Mouse (Mus musculus) hindbrain, embryonic 15.5 days (tissue): ENCODE results near the gene Cnksr1. TPM values are rescaled to one million over a fixed set of nuclear protein-coding genes. Genes with fewer than 3 reads are reported as not detected.

Experiments
- ATAC-seq: fragments of 200-750 bp; cut with Nextera tagmentation; 2 replicates; pipeline ENCODE4 v1.8.0; 2017; ENCODE audit warnings: low read depth, moderate number of reproducible peaks, moderate TSS enrichment; ENCODE audit not compliant: low FRiP score
- H3K27ac ChIP-seq: fragments of 300-500 bp; sonication (generic); replicated peaks from 2 replicates; pipeline ENCODE4 v1.5.1; 2015; ENCODE audit warnings: mild to moderate bottlenecking, inconsistent platforms
- H3K27me3 ChIP-seq: fragments of 300-500 bp; sonication (generic); 2 replicates; pipeline ENCODE4 v1.6.1; 2015; ENCODE audit warnings: control low read depth, inconsistent platforms
- H3K36me3 ChIP-seq: fragments of 300-500 bp; sonication (generic); 2 replicates; pipeline ENCODE4 v1.6.1; 2015; ENCODE audit warnings: control low read depth, inconsistent platforms
- H3K4me1 ChIP-seq: fragments of 300-500 bp; sonication (generic); replicated peaks from 2 replicates; pipeline ENCODE4 v1.6.1; 2015; ENCODE audit warnings: control low read depth, inconsistent platforms
- H3K4me2 ChIP-seq: fragments of 300-500 bp; sonication (generic); 2 replicates; pipeline ENCODE4 v1.6.1; 2015; ENCODE audit warnings: moderate library complexity, mild to moderate bottlenecking, inconsistent platforms
- H3K4me3 ChIP-seq: fragments of 300-500 bp; sonication (generic); 2 replicates; pipeline ENCODE4 v1.5.1; 2015; ENCODE audit warnings: mild to moderate bottlenecking, inconsistent platforms
- H3K9ac ChIP-seq: fragments of 300-500 bp; sonication (generic); 2 replicates; pipeline ENCODE4 v1.6.1; 2015; ENCODE audit warnings: inconsistent platforms
- H3K9me3 ChIP-seq: fragments of 300-500 bp; sonication (generic); 2 replicates; pipeline ENCODE4 v1.6.1; 2016; ENCODE audit warnings: control low read depth, inconsistent platforms
- WGBS: fragments of 180-500 bp; shearing (Covaris S2); methylation state at CpG from one replicate; pipeline ENCODE4 v1.1.7; 2015; 5-methylcytosine and 5-hydroxymethylcytosine counted together
- polyA plus RNA-seq: library from polyadenylated mRNA; unstranded; fragments of >200 nt; fragmentation: Nextera tagmentation; extraction: Ambion mirVana; gene quantifications from 2 replicates; pipeline ENCODE4 v1.2.1, GENCODE M21; 2015

Cnksr1 gene
- polyA plus RNA-seq, 1 experiment from 2014 or later, result 0.30 TPM

DNA sequence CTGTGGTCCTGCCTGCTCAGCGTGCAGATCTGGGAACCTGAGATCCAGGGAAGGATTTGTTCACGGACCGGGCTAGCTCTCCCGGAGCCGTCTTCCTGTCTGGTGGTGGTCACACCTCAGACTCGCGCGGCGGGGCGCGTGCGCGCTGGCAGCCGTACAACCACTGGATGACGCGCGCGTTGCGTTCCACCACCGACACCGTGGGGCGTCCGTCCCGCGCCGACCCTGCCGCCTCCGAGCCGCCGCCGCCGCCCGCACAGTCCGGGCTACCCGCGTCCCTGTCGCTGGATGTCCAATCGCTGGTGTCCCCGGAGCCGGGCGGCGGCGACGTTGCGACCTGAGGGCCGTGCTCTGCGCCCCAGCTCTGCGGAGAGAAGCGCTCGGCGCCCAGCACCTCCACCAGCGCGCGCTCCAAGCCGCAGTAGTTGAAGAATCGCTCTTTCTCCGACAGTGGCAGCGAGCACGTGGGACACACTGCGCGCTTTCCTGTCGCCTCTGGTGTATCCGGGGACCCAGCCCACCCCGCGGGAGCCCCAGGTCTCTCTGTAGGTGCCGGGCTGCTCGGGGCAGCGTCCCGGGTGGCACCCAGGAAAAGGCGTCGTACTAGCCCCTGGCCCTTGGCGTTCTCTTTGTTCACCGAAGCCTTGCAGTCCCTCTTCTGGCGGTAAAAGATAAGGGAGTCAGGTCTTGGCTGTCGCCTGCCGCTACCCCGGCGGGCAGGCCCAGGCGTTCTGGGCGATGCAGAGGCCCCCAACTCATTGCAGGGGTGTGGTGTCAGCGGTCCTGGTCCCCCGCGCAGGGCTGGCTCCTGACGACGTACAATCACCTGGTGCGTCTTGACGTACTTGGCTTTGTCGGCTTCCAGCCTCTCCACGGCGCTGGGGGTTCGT lies 13.3 kb upstream of the Cnksr1 start:
- H3K4me1 ChIP-seq, result peaks cover 53% of the 10 kb centered on the region
- H3K27ac ChIP-seq, result peak overlapping the region; percentile 86
- H3K4me2 ChIP-seq, result peak overlapping the region; percentile 89
- H3K9me3 ChIP-seq, result no peaks in the 10 kb centered on the region
- peak overlapping the region; percentile 61 for H3K9ac ChIP-seq
- ATAC-seq, result peak; percentile 67
- H3K36me3 ChIP-seq, result no peaks in the 10 kb centered on the region
- under 1% methylated on average over 85 of the region's 91 CpGs for WGBS
- peak overlapping the region; percentile 56 for H3K4me3 ChIP-seq
- H3K27me3 ChIP-seq, result peaks cover 51% of the 10 kb centered on the region

DNA sequence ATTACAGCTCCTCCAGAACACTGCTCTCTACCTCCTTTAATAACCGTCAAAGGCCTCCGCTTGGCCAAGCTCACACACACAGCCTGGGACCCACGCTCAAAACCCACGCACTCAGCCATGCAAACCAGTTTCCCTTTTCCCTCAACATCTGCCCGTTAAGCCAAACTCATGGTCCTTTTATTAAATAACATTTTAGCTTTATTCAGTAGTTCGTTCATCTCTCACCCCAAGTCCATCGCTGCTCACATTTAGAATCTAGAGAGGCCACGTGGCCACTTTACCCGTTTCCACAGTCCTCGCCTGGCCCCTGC lies 12.7 kb upstream of the Cnksr1 start:
- H3K27ac ChIP-seq, result peak overlapping the region; percentile 86

DNA sequence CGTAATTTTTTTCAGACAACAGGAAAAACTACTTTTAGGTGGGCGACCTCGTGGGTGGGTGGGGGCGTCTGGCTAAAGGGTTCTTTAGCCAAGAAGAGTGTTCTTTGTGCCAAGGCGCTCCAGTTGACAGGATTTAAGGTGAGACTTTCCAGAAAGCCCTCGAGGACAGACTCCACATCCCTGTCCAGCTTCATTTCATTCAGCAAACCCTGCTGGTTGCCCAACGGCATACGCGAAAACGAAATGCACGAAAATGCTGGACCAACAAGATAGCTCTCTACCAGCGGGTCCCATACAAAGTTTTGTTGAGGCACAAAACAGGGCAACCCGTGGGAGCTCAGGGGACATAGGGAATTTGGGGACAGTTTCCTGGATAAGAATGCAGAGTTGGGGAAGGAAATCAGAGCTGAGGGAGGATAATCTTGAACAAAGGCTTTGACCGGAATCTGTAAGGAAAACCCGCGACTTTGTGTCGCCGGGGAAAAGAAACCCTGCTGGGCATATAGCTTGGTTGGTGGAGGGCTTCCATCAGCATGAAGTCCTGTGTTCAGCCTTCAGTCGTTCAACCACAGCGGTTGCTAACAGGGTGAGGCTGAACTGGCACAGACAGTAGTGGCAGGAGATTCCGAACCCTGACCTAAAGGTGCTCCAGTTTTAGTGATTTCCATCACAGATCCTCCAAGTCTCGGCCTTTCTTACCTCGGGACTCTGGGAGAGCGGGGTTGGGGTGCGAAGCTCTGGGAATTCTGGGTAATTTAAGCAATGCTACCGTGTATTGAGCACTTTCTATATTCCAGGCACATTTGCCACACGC lies 12.1 kb upstream of the Cnksr1 start:
- H3K9ac ChIP-seq, result peak overlapping the region; percentile 61
- H3K4me3 ChIP-seq, result peak overlapping the region; percentile 56
- no peaks in the 10 kb centered on the region for H3K36me3 ChIP-seq
- peaks cover 50% of the 10 kb centered on the region for H3K27me3 ChIP-seq
- 6% methylated on average over 27 of the region's 27 CpGs for WGBS
- H3K4me2 ChIP-seq, result peak overlapping the region; percentile 89
- no peak for ATAC-seq
- no peaks in the 10 kb centered on the region for H3K9me3 ChIP-seq
- peak overlapping the region; percentile 86 for H3K27ac ChIP-seq
- H3K4me1 ChIP-seq, result peaks cover 63% of the 10 kb centered on the region

More for the DNA sequence above, 12.7 kb upstream of the Cnksr1 start:
- whole genome bisulfite sequencing, result 5% methylated on average over 10 of the region's 10 CpGs
- Histone ChIP-seq H3K4me2 (peak overlapping the region; percentile 89), H3K4me1 (peaks cover 59% of the 10 kb centered on the region), H3K9me3 (no peaks in the 10 kb centered on the region), H3K4me3 (peak overlapping the region; percentile 56), H3K36me3 (no peaks in the 10 kb centered on the region), H3K9ac (peak overlapping the region; percentile 61), H3K27me3 (peaks cover 50% of the 10 kb centered on the region)
- no peak for ATAC-seq

DNA sequence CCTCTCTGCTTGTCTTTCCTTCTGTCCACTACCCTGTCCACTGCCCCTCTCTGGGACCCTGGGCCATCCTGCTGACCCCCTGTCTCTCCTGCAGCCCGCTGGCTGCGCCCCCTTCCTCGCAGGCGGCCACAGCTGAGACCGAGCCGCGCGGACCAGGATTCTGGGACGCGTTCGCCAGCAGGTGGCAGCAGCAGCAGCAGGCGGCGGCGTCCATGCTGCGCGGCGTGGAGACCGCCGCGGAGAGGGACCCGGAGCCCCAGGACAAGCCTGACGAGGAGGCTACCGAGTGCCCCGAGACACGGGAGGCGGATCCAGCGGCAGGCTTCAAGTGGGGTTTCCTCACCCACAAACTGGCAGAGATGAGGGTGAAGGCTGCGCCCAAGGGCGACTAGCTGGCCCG lies 11.5 kb upstream of the Cnksr1 start:
- H3K4me1 ChIP-seq, result peaks cover 68% of the 10 kb centered on the region
- no peak overlapping the region for H3K27ac ChIP-seq
- peak overlapping the region; percentile 56 for H3K4me3 ChIP-seq
- no peaks in the 10 kb centered on the region for H3K36me3 ChIP-seq
- peaks cover 45% of the 10 kb centered on the region for H3K27me3 ChIP-seq
- ATAC-seq, result peak; percentile 29; the same call in 1 of the 2 replicates
- peak overlapping the region; percentile 41 for H3K9ac ChIP-seq
- under 1% methylated on average over 30 of the region's 30 CpGs for WGBS
- H3K4me2 ChIP-seq, result peak overlapping the region; percentile 89
- H3K9me3 ChIP-seq, result no peaks in the 10 kb centered on the region

DNA sequence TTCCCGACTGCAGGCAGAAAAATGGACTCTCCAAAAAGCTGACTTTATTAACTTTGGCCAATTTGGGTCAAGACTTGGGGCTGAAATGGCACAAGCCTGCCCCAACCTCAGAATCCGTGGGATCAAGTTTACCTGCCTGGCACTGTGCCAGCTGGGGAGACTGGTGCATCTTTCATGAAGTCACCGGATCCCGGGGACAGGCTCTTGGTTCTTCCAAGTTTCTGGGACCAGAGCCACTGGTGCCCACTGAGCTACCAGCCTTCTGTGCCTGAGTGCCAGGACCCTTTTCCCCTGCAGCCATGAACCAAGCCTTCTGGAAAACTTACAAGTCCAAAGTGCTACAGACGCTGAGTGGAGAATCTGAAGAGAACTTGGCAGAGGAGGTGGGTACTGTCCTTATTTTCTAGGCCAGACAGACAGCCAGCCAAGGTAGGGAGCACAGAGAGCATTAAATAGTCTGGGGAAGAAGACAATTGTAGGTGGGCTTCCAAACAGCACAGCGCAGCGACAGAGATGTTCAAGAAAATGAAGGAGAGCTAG lies 8.6 kb upstream of the Cnksr1 start, which contains the start of gene Gm30191:
Gene Gm30191, plus strand, starts transcription at position 217 of the 540 bp plus-strand sequence.
- Histone ChIP-seq H3K27me3 (peaks cover 20% of the 10 kb centered on the region), H3K9ac (peak within 1 kb of the TSS; percentile 62; the same call in 1 of the 2 replicates), H3K36me3 (no peaks in the 10 kb centered on the region), H3K4me2 (peak within 1 kb of the TSS; percentile 75), H3K9me3 (no peaks in the 10 kb centered on the region), H3K4me3 (peak within 1 kb of the TSS; percentile 63), H3K4me1 (peaks cover 58% of the 10 kb centered on the region), H3K27ac (0 out of 2 replicates have a peak within 1 kb of the TSS, but pooled peaks have one; percentile 43)
- 75% methylated on average over 7 of the region's 7 CpGs for WGBS
- ATAC-seq, result no peak

DNA sequence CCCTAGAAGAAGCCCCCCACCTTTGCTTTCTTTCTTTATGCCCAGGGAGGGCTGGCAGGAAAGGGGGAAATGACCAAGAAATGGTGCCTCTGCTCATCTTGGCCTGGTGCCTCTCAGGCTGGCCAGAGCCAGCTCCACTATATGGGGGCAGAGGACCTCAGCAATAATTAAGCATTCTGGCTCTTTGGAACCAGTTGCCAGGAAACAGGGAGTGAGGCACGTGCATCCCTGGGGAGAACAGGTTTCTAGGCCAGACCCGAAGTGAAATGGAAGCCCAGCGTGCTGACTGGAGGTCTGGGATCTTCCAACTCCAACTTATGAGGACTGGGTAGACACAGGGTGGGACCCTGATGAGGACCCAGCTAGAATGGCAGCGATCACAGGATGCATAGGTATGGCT lies 8.1 kb upstream of the Cnksr1 start:
- 19% methylated on average over 4 of the region's 4 CpGs for WGBS
- ATAC-seq, result peak; percentile 11; the same call in 1 of the 2 replicates
- H3K4me3 ChIP-seq, result no peak overlapping the region
- no peaks in the 10 kb centered on the region for H3K9me3 ChIP-seq
- no peak overlapping the region for H3K4me2 ChIP-seq
- no peaks in the 10 kb centered on the region for H3K36me3 ChIP-seq
- no peak overlapping the region for H3K27ac ChIP-seq
- no peak overlapping the region for H3K9ac ChIP-seq
- H3K27me3 ChIP-seq, result peaks cover 19% of the 10 kb centered on the region
- H3K4me1 ChIP-seq, result peaks cover 53% of the 10 kb centered on the region

DNA sequence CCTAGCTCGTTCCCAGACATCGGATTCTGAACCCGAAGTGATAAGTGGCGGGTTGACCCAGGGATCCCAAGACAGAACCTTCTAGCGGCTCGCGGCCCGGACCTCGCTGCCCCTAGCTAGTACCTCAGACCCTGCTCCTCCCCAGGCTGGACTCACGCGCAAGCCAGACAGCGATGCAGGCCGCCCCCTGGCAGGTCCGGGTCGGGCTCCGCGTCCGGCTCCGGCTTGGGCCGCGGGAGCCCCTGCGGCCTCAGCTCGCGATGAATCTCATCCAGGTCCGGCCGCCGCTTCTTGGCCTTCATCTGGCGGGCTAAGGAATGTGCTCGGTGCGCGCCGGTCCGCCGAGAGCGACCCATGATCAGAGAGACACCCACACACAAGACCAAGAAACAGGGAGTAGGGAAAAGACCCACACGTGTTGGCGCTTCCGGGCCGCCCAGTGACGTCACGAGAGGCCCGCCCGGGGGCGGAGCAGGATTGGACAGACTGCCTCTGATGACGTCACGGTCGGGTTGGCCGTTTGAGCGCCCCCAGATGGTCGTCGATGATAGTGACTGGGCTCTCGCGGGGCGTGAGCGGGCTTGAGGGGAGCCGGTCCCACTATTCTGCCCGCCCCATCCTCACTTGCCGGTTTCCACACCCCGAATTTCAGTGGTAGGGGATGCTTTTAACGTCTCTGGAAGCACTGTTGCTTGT lies 7.1 kb upstream of the Cnksr1 start, which contains the start of gene Zfp593:
Gene Zfp593, minus strand, starts transcription at position 445 of the 696 bp plus-strand sequence.
- Histone ChIP-seq H3K9ac (peak within 1 kb of the TSS; percentile 62), H3K4me3 (peak within 1 kb of the TSS; percentile 63), H3K4me1 (peaks cover 43% of the 10 kb centered on the region), H3K4me2 (peak within 1 kb of the TSS; percentile 75), H3K27me3 (peaks cover 19% of the 10 kb centered on the region), H3K9me3 (no peaks in the 10 kb centered on the region), H3K36me3 (no peaks in the 10 kb centered on the region), H3K27ac (peak within 1 kb of the TSS; percentile 43; the same call in 1 of the 2 replicates)
- ATAC-seq, result peak; percentile 78
- WGBS, result under 1% methylated on average over 54 of the region's 60 CpGs

DNA sequence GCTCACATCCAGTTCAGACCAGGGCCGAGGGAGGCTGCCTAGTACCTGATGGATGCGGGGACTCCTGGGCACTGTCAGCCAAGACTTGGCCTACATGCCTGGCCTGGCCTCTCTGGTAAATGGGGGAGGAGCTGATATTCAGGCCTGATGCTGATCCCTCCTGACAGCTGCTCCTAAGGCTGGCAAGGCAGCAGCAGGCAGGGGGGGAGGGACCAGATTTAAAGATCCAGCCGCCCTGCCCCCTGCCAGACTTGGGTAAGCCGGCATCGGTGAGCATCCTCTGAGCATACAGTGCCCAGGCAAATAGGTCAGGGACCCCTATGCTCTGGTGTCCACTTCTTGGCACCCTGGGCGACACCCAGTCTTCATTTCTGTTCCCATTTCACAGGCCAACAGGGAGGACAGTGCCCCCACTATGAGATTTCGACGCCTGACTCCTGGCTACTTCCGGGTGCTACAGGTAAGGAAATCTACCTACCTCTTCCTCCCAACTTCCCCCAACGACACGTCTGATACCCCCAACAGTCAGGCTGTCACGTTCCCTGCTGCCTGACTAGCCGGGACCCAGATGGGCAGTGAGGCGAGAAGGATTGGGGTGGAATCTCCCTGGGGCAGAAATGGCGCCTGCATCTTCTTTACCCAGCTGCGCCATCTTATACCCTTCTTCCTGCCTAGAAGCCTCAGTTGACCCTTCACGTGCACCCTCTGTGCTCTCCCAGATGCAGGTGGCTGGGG lies 5.5 kb upstream of the Cnksr1 start, which contains the start of gene E130218I03Rik:
Gene E130218I03Rik, plus strand, starts transcription at position 147 of the 735 bp plus-strand sequence.
- WGBS, result 91% methylated on average over 17 of the region's 17 CpGs
- peaks cover 32% of the 10 kb centered on the region for H3K4me1 ChIP-seq
- no peak for ATAC-seq
- no peak within 1 kb of the TSS for H3K9ac ChIP-seq
- peaks cover 22% of the 10 kb centered on the region for H3K27me3 ChIP-seq
- peak within 1 kb of the TSS; percentile 75 for H3K4me2 ChIP-seq
- no peaks in the 10 kb centered on the region for H3K36me3 ChIP-seq
- H3K4me3 ChIP-seq, result peak within 1 kb of the TSS; percentile 63
- no peak within 1 kb of the TSS for H3K27ac ChIP-seq
- no peaks in the 10 kb centered on the region for H3K9me3 ChIP-seq

DNA sequence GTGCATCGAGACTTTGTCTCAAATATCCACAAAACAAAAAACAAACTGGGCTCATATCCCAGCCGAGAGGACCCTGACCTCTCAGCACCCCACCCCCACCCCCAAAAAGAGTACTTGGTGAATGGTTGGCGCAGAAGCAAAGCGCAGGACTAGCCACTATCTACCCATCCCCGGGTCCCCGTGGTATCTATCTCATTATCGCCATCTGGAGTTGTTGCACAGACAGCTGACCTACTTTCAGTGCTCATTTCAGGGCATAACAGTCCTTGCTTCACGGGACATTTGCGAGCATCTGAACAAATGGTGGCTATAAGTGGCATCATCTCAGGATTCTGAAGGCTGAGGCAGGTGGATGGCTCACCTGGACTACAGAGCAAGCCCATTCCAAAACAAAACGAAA lies 487 bp upstream of the Cnksr1 start:
- Histone ChIP-seq H3K27ac (no peak overlapping the region), H3K4me2 (peak overlapping the region; percentile 39), H3K4me1 (peaks cover 13% of the 10 kb centered on the region), H3K9ac (no peak overlapping the region), H3K4me3 (no peak overlapping the region), H3K27me3 (peaks cover 18% of the 10 kb centered on the region), H3K9me3 (no peaks in the 10 kb centered on the region), H3K36me3 (no peaks in the 10 kb centered on the region)
- WGBS, result 13% methylated on average over 10 of the region's 10 CpGs
- 0 out of 2 replicates have a peak, but pooled peaks have one; percentile 20 for ATAC-seq

DNA sequence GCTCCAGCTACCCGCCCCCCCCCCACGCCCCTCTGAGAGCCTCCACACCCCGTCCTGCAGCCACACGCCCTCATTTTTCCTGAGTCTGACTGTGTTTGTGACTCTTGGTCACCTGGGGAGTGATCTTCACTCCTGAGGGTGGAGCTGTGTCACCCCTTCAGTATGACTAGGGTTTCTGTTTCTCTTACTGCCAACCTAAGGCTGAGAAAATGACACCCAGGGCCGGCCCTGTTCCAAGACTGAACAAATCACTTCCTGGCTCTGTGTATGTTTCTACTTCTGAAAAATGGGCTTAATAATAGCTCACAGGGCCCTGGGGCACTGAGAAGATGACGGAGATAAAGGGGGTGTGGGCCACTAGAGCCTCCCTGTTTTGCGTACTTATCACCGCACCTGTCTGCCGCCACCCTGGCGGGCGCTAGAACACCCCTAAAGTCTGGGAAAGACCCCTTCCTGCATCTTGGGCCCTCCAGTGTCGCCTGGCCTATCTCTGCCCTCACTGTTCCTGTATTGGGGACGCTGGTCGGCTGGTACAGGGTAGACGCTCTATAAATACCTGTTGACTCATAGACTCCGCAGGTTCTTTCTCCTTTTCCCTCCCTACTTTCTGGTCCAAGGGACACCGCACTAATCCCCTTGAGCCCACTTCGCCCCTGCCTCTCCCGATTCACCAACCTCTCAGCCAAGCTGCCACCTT lies 469 bp downstream of the Cnksr1 start:
- no peak overlapping the region for H3K9ac ChIP-seq
- no peak overlapping the region for H3K4me3 ChIP-seq
- WGBS, result 25% methylated on average over 19 of the region's 19 CpGs
- H3K27me3 ChIP-seq, result peaks cover 18% of the 10 kb centered on the region
- peak overlapping the region; percentile 39 for H3K4me2 ChIP-seq
- H3K9me3 ChIP-seq, result no peaks in the 10 kb centered on the region
- peaks cover 12% of the 10 kb centered on the region for H3K4me1 ChIP-seq
- no peaks in the 10 kb centered on the region for H3K36me3 ChIP-seq
- ATAC-seq, result no peak
- no peak overlapping the region for H3K27ac ChIP-seq
